Mouse (Mus musculus) limb, embryonic 10.5 days (tissue): ENCODE measurements at regions not wholly inside any gene's neighbourhood (a gene's known extent, or its start where the extent isn't known, plus 50 kb on each side); places are given as distances from the start of the nearest gene placed in this dataset.

Source experiments
- DNase-seq: peaks from one replicate; pipeline ENCODE4 v3.0.0-alpha.2; 2017; ENCODE audit warnings: low spot score
- H3K27ac ChIP-seq: fragments of 300-500 bp; sonication (generic); 2 replicates; pipeline ENCODE4 v1.5.1; 2016; ENCODE audit warnings: mild to moderate bottlenecking
- H3K27me3 ChIP-seq: fragments of 300-500 bp; sonication (generic); 2 replicates; pipeline ENCODE4 v1.6.1; 2016; ENCODE audit warnings: low read depth, mild to moderate bottlenecking; ENCODE audit not compliant: poor library complexity, severe bottlenecking
- H3K36me3 ChIP-seq: fragments of 300-500 bp; sonication (generic); 2 replicates; pipeline ENCODE4 v1.6.1; 2016; ENCODE audit warnings: mild to moderate bottlenecking, moderate library complexity
- H3K4me1 ChIP-seq: fragments of 300-500 bp; sonication (generic); 2 replicates; pipeline ENCODE4 v1.6.1; 2016
- H3K4me3 ChIP-seq: fragments of 300-500 bp; sonication (generic); 2 replicates; pipeline ENCODE4 v1.5.1; 2016; ENCODE audit warnings: mild to moderate bottlenecking, moderate library complexity
- H3K9me3 ChIP-seq: fragments of 300-500 bp; sonication (generic); replicated peaks from 2 replicates; pipeline ENCODE4 v1.6.1; 2016; ENCODE audit warnings: mild to moderate bottlenecking
- WGBS: fragments of 180-500 bp; shearing (Covaris S2); methylation state at CpG from one replicate; pipeline ENCODE4 v1.1.7; 2016; 5-methylcytosine and 5-hydroxymethylcytosine counted together

DNA sequence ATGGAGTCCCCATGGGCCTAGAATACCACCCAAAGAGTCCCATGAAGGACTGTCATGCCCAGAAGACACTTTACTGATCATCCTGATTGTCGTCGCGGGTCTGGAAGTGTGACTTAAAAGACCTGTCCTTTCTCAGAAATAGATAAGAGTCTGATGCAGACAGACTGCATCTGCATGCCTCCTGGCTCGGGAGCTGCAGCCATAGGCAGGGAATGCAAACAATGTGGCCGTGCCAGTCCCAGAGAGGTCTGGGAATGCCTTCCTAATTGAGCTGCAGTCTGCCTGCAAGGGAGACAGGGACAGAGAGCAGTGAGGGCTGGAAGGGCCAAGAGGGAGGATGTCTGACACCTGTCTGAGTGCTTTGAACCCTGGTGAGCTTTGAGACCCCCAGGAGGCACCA lies 150.9 kb downstream of the Opa1 start:
- no peaks in the 10 kb centered on the region for H3K9me3 ChIP-seq
- H3K4me3 ChIP-seq, result no peak overlapping the region
- H3K36me3 ChIP-seq, result no peaks in the 10 kb centered on the region
- peaks cover 68% of the 10 kb centered on the region for H3K27me3 ChIP-seq
- peaks cover 57% of the 10 kb centered on the region for H3K4me1 ChIP-seq
- no peak for DNase-seq
- H3K27ac ChIP-seq, result peak overlapping the region; percentile 73
- WGBS, result 6% methylated on average over 5 of the region's 5 CpGs

DNA sequence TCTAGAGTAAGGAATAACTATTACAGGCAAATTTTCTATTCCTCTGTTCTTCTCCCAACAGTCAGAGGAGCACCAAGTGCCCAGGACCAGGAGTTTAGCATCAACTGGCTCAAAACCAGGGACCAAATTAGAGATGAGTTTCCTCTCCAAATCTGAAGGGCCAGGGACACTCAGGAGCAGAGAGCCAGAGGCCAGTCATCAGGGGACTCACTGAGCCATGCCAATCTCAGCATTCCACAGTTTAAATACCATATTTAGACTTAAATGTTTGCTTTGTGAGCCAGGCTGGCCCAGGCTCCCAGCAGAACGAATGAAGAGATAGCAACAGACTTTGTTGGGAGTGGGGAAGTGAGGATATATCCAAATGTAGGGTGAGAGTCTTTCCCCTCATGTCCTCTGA lies 153.8 kb downstream of the Opa1 start:
- WGBS, result 89% methylated on average over 1 of the region's 1 CpGs
- Histone ChIP-seq H3K9me3 (no peaks in the 10 kb centered on the region), H3K36me3 (no peaks in the 10 kb centered on the region), H3K27me3 (peaks cover 40% of the 10 kb centered on the region), H3K27ac (no peak overlapping the region), H3K4me3 (no peak overlapping the region), H3K4me1 (peaks cover 68% of the 10 kb centered on the region)
- no peak for DNase-seq

DNA sequence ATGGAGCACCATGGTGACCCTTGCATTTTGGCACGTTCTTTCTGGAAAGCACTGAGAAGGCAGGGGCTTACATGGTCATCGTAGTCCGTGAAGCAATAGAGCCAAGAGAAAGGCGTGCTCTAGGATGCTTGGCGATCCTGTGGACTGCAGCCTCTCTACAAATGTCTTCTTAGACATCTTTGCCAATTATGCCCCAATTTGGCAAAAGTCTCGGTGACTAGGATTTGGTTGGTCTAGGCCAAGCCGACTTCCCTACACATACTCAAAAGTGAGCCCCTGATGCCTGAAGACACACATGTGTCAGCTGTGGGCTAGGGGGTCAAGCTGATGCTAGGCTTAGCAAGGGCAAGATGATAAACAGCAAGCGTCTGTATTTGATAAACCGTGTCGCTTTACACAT lies 154.7 kb downstream of the Opa1 start:
- peak overlapping the region; percentile 84; the same call in 1 of the 2 replicates for H3K27ac ChIP-seq
- H3K9me3 ChIP-seq, result no peaks in the 10 kb centered on the region
- H3K4me1 ChIP-seq, result peaks cover 63% of the 10 kb centered on the region
- no peak overlapping the region for H3K4me3 ChIP-seq
- no peaks in the 10 kb centered on the region for H3K36me3 ChIP-seq
- H3K27me3 ChIP-seq, result peaks cover 33% of the 10 kb centered on the region
- no peak for DNase-seq
- 60% methylated on average over 10 of the region's 10 CpGs for WGBS

DNA sequence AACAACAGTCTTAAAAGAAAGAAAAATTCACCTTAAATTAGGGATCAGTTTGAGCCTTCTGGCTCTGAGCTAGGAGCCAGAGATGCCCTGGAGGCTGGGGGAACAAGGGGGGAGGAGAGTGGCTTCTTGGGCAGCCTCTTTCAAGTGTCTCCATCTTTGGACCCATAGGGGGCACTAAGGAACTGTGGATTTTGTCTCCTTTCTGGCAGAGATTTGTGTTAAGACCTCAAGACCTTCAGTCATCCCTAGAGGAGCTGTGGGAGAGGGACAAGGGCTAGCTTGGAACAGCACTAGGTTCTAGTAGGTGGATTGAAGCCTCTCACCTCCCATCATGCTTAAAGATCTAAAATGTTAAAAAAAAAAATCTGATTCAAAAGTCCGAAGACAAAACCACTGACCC lies 155.2 kb downstream of the Opa1 start:
- DNase-seq, result peak; percentile 71
- H3K9me3 ChIP-seq, result no peaks in the 10 kb centered on the region
- peaks cover 58% of the 10 kb centered on the region for H3K4me1 ChIP-seq
- H3K4me3 ChIP-seq, result peak overlapping the region; percentile 38; the same call in 1 of the 2 replicates
- H3K27ac ChIP-seq, result peak overlapping the region; percentile 84
- no peaks in the 10 kb centered on the region for H3K36me3 ChIP-seq
- H3K27me3 ChIP-seq, result peaks cover 33% of the 10 kb centered on the region
- 3% methylated on average over 1 of the region's 1 CpGs for WGBS

DNA sequence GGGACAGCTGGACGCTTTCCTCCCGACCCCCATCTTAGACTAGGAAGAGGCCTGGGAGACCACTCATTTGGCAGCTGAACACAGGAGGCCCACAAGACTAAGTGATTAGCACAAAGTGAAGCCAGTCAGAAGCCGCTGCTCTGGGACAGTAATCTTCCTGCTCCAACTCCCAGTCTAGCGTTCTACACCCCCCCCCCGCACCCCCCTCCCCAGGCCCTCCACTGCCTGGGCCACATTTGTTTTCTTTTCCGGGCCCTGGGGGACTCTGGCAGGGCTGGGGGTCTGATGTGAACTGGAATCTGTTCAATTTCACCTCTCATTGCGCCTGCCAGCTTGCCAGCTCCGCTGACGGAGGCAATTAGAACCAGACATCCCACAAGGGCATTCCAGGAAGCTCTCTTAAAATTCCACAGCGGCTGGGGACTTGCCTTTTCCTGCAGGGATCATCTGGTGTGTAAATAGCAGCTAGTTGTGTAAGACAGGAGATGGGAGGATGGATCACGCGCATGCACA lies 155.7 kb downstream of the Opa1 start:
- peak; percentile 87 for DNase-seq
- no peaks in the 10 kb centered on the region for H3K9me3 ChIP-seq
- H3K4me1 ChIP-seq, result peaks cover 54% of the 10 kb centered on the region
- H3K27ac ChIP-seq, result peak overlapping the region; percentile 84
- peaks cover 32% of the 10 kb centered on the region for H3K27me3 ChIP-seq
- H3K4me3 ChIP-seq, result peak overlapping the region; percentile 38
- WGBS, result under 1% methylated on average over 12 of the region's 12 CpGs
- H3K36me3 ChIP-seq, result no peaks in the 10 kb centered on the region

- H3K4me1 ChIP-seq, result peaks cover 47% of the 10 kb centered on the region
- H3K27ac ChIP-seq, result peak overlapping the region; percentile 84
- peaks cover 28% of the 10 kb centered on the region for H3K27me3 ChIP-seq
- no peaks in the 10 kb centered on the region for H3K9me3 ChIP-seq
- peak overlapping the region; percentile 38 for H3K4me3 ChIP-seq
- DNase-seq, result peak; percentile 67
- 2% methylated on average over 12 of the region's 12 CpGs for WGBS
- H3K36me3 ChIP-seq, result no peaks in the 10 kb centered on the region
Measured at GRCm38 (mm10) chr16:29735371-29736008, 156.4 kb downstream of the Opa1 start.

- DNase-seq, result no peak
- Histone ChIP-seq H3K4me1 (peaks cover 43% of the 10 kb centered on the region), H3K36me3 (no peaks in the 10 kb centered on the region), H3K9me3 (no peaks in the 10 kb centered on the region), H3K27me3 (peaks cover 22% of the 10 kb centered on the region), H3K27ac (peak overlapping the region; percentile 84), H3K4me3 (no peak overlapping the region)
- WGBS, result 43% methylated on average over 9 of the region's 9 CpGs
Measured at GRCm38 (mm10) chr16:29736211-29736610, 157.1 kb downstream of the Opa1 start.

DNA sequence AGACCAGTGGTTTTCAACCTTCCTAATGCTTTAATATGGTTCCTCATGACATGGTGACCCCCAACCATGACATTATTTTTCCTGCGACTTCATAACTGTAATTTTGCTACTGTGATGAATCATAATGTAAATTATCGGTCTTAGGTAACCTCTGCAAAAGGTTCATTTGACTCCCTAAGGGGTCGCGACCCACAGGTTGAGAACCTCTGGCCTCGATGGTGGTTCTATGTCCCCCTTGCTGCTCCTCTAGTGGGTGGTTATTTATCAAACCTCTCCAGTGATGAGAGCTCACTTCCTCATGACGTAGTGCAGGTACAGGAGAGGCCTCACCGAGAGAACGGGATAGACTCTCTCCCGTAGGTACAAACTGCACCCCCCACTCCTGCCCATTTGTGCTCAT lies 158.9 kb downstream of the Opa1 start:
- H3K4me3 ChIP-seq, result no peak overlapping the region
- peaks cover 13% of the 10 kb centered on the region for H3K27me3 ChIP-seq
- H3K4me1 ChIP-seq, result peaks cover 48% of the 10 kb centered on the region
- 88% methylated on average over 9 of the region's 9 CpGs for WGBS
- no peak overlapping the region for H3K27ac ChIP-seq
- no peaks in the 10 kb centered on the region for H3K9me3 ChIP-seq
- H3K36me3 ChIP-seq, result no peaks in the 10 kb centered on the region
- no peak for DNase-seq

- Histone ChIP-seq H3K4me3 (0 out of 2 replicates have a peak overlapping the region, but pooled peaks have one; percentile 11), H3K27ac (peak overlapping the region; percentile 20; the same call in 1 of the 2 replicates)
- WGBS, result 10% methylated on average over 14 of the region's 14 CpGs
Measured at GRCm38 (mm10) chr16:29742497-29743230, 163.5 kb downstream of the Opa1 start.

DNA sequence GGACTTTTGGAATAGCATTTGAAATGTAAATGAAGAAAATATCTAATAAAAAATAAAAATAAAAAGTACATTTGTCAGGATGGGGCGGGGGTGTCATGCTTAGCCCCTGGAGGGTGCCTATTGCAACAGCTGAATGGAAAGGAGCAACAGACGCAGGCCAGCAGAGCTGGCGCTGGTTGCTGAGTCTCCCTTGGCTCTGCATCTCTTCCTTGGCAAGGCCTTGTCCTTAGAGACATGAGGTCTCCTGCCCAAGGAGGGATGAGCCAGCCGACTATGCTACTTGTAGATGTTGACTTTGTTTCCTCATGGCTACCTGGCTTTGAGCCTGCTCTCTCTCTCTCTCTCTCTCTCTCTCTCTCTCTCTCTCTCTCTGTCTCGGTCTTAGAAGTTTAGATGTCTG lies 166.4 kb downstream of the Opa1 start:
- no peaks in the 10 kb centered on the region for H3K27me3 ChIP-seq
- 86% methylated on average over 5 of the region's 5 CpGs for WGBS
- H3K27ac ChIP-seq, result no peak overlapping the region
- H3K4me3 ChIP-seq, result no peak overlapping the region
- H3K9me3 ChIP-seq, result no peaks in the 10 kb centered on the region
- H3K36me3 ChIP-seq, result no peaks in the 10 kb centered on the region
- DNase-seq, result no peak
- H3K4me1 ChIP-seq, result peaks cover 36% of the 10 kb centered on the region

More at GRCm38 (mm10) chr16:29742497-29743230, 163.5 kb downstream of the Opa1 start:
- no peaks in the 10 kb centered on the region for H3K36me3 ChIP-seq
- H3K27me3 ChIP-seq, result peaks cover 7% of the 10 kb centered on the region; the same call in 1 of the 2 replicates
- no peaks in the 10 kb centered on the region for H3K9me3 ChIP-seq
- DNase-seq, result peak; percentile 57
- peaks cover 31% of the 10 kb centered on the region for H3K4me1 ChIP-seq

- DNase-seq, result no peak
- Histone ChIP-seq H3K36me3 (no peaks in the 10 kb centered on the region), H3K4me3 (no peak overlapping the region), H3K4me1 (peaks cover 36% of the 10 kb centered on the region), H3K9me3 (no peaks in the 10 kb centered on the region), H3K27me3 (no peaks in the 10 kb centered on the region), H3K27ac (no peak overlapping the region)
- 85% methylated on average over 4 of the region's 4 CpGs for WGBS
Measured at GRCm38 (mm10) chr16:29746245-29746644, 167.1 kb downstream of the Opa1 start.

DNA sequence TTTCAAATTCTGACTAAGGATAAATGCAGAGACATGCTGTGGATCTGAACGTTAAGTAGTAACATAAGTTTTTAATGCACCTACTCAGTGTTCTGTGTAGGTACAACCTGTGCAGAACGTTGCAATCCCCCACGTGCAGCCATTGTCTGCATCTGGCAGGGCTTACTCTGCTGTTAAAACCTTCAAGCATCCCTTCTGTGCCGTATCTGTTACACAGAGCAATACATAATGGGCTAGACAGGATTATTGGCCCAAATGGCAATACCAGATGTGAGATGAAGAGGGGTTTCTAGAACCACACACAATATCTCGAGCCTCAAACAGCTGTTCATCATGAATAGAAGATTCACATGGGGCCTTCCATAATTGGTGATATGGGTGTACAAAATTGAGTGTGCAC lies 170.0 kb downstream of the Opa1 start:
- no peak overlapping the region for H3K4me3 ChIP-seq
- no peaks in the 10 kb centered on the region for H3K27me3 ChIP-seq
- H3K27ac ChIP-seq, result no peak overlapping the region
- peaks cover 23% of the 10 kb centered on the region for H3K4me1 ChIP-seq
- no peaks in the 10 kb centered on the region for H3K36me3 ChIP-seq
- DNase-seq, result no peak
- H3K9me3 ChIP-seq, result no peaks in the 10 kb centered on the region
- WGBS, result 58% methylated on average over 5 of the region's 5 CpGs

GRCm38 (mm10) chr16:29754579-29755199 lies 175.6 kb downstream of the Opa1 start:
- H3K27ac ChIP-seq, result 0 out of 2 replicates have a peak overlapping the region, but pooled peaks have one; percentile 37
- peaks cover 35% of the 10 kb centered on the region for H3K4me1 ChIP-seq
- 64% methylated on average over 8 of the region's 8 CpGs for WGBS
- H3K4me3 ChIP-seq, result no peak overlapping the region
- H3K27me3 ChIP-seq, result peaks cover 16% of the 10 kb centered on the region; the same call in 1 of the 2 replicates
- no peak for DNase-seq
- H3K9me3 ChIP-seq, result no peaks in the 10 kb centered on the region
- no peaks in the 10 kb centered on the region for H3K36me3 ChIP-seq
